Mouse (Mus musculus): ENCODE data around the gene Dlx3. TPM values are rescaled to one million over a fixed set of nuclear protein-coding genes. Genes with fewer than 3 reads are reported as not detected.

The Dlx3 gene
- polyA plus RNA-seq, 1 experiment from 2014 or later, result 1.2 TPM

- H3K4me1 ChIP-seq (ENCODE audit: control insufficient read depth, insufficient read depth, low read length), result peaks cover 68% of the 10 kb centered on the region
- ATAC-seq (ENCODE audit: low FRiP score, low TSS enrichment), result peak; percentile 56
- H3K4me3 ChIP-seq (ENCODE audit: low read length), result peak overlapping the region; percentile 67
- WGBS, result under 1% methylated on average over 37 of the region's 42 CpGs
- peak overlapping the region; percentile 69 for H3K27ac ChIP-seq (ENCODE audit: low read depth, low read length)
- H3K27me3 ChIP-seq (ENCODE audit: control insufficient read depth, insufficient read depth, low read length), result no peaks in the 10 kb centered on the region
- H3K9ac ChIP-seq (ENCODE audit: low read depth, low read length), result peak overlapping the region; percentile 62
- H3K36me3 ChIP-seq (ENCODE audit: control insufficient read depth, insufficient read depth, low read length), result no peaks in the 10 kb centered on the region
- peak overlapping the region; percentile 86 for H3K4me2 ChIP-seq (replicated peaks; ENCODE audit: low read depth, low read length)
- H3K9me3 ChIP-seq (ENCODE audit: control insufficient read depth, low read length), result no peaks in the 10 kb centered on the region
These were observed 43.8 kb upstream of the Dlx3 start for GRCm38 (mm10) chr11:95076041-95076535.

DNA sequence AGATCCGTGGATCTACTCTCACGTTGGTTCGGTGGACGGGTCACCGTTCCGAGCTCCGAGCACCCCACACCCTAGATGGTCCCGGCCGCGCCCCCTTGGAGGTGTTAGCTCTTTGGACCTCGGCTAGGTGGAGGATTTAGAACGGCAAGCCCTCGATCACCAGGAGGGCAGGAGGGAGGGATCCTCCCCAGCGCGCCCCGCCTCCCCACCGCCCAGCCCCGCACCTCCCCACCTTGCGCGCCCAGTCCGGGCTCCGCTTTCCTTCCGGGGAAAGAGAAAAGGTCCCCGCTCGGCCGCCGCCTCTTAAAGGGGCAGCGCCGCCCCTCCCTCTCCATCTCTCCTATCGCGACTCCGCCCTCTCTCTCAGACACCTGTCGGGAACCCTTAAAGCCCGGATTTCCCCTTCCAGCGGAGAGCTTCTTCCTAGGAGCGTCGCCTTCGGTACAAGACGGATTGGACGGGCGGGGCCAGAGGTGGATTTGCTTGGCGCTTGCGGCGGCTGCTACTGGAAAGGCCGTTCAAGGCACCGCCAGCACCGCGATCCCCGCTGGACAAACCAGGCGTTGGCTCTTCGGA, 43.3 kb upstream of the Dlx3 start, which contains the start of gene Itga3:
Itga3 (minus strand) TSS at position 266 of the 576 bp plus-strand sequence.
- H3K9ac ChIP-seq (ENCODE audit: low read depth, low read length), result peak within 1 kb of the TSS; percentile 62
- H3K27ac ChIP-seq (ENCODE audit: low read depth, low read length), result peak within 1 kb of the TSS; percentile 69
- H3K27me3 ChIP-seq (ENCODE audit: control insufficient read depth, insufficient read depth, low read length), result no peaks in the 10 kb centered on the region
- WGBS, result under 1% methylated on average over 42 of the region's 51 CpGs
- peaks cover 63% of the 10 kb centered on the region for H3K4me1 ChIP-seq (ENCODE audit: control insufficient read depth, insufficient read depth, low read length)
- peak within 1 kb of the TSS; percentile 67 for H3K4me3 ChIP-seq (ENCODE audit: low read length)
- H3K9me3 ChIP-seq (ENCODE audit: control insufficient read depth, low read length), result no peaks in the 10 kb centered on the region
- H3K36me3 ChIP-seq (ENCODE audit: control insufficient read depth, insufficient read depth, low read length), result no peaks in the 10 kb centered on the region
- peak within 1 kb of the TSS; percentile 86 for H3K4me2 ChIP-seq (replicated peaks; ENCODE audit: low read depth, low read length)
- peak; percentile 74 for ATAC-seq (ENCODE audit: low FRiP score, low TSS enrichment)

DNA sequence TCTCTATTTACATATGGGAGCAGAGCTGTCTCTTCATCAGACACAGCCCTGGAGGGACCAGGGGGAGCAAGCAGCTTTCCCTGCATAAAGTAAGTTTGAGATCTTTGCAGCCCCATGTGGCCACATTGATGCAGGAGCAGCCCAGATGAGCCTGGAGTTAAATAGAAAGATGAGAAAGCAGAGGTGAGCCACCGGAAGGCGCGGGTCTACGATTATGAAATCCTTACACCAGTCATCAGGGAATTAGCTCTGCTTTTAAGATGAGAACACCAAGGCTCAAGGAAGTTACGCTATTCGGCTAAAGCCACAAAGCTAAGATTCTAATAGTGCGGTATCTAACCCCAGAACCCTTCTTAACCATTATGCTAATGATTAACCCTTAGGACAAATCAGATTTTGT, 42.0 kb upstream of the Dlx3 start:
- peaks cover 52% of the 10 kb centered on the region for H3K4me1 ChIP-seq (ENCODE audit: control insufficient read depth, insufficient read depth, low read length)
- no peaks in the 10 kb centered on the region for H3K36me3 ChIP-seq (ENCODE audit: control insufficient read depth, insufficient read depth, low read length)
- WGBS, result 57% methylated on average over 7 of the region's 7 CpGs
- no peak overlapping the region; the same call in 1 of the 2 replicates for H3K4me2 ChIP-seq (replicated peaks; ENCODE audit: low read depth, low read length)
- H3K9ac ChIP-seq (ENCODE audit: low read depth, low read length), result no peak overlapping the region
- H3K9me3 ChIP-seq (ENCODE audit: control insufficient read depth, low read length), result no peaks in the 10 kb centered on the region
- no peak overlapping the region; the same call in 1 of the 2 replicates for H3K27ac ChIP-seq (ENCODE audit: low read depth, low read length)
- no peaks in the 10 kb centered on the region for H3K27me3 ChIP-seq (ENCODE audit: control insufficient read depth, insufficient read depth, low read length)
- no peak for ATAC-seq (ENCODE audit: low FRiP score, low TSS enrichment)
- no peak overlapping the region for H3K4me3 ChIP-seq (ENCODE audit: low read length)

- ATAC-seq (ENCODE audit: low FRiP score, low TSS enrichment), result no peak
- H3K9ac ChIP-seq (ENCODE audit: low read depth, low read length), result no peak overlapping the region
- no peak overlapping the region for H3K4me2 ChIP-seq (replicated peaks; ENCODE audit: low read depth, low read length)
- no peaks in the 10 kb centered on the region for H3K27me3 ChIP-seq (ENCODE audit: control insufficient read depth, insufficient read depth, low read length)
- no peaks in the 10 kb centered on the region for H3K36me3 ChIP-seq (ENCODE audit: control insufficient read depth, insufficient read depth, low read length)
- H3K4me1 ChIP-seq (ENCODE audit: control insufficient read depth, insufficient read depth, low read length), result peaks cover 45% of the 10 kb centered on the region
- 63% methylated on average over 6 of the region's 6 CpGs for WGBS
- no peaks in the 10 kb centered on the region for H3K9me3 ChIP-seq (ENCODE audit: control insufficient read depth, low read length)
- peak overlapping the region; percentile 9; the same call in 1 of the 2 replicates for H3K27ac ChIP-seq (ENCODE audit: low read depth, low read length)
- H3K4me3 ChIP-seq (ENCODE audit: low read length), result no peak overlapping the region
These were observed 40.6 kb upstream of the Dlx3 start for GRCm38 (mm10) chr11:95079256-95079875.

DNA sequence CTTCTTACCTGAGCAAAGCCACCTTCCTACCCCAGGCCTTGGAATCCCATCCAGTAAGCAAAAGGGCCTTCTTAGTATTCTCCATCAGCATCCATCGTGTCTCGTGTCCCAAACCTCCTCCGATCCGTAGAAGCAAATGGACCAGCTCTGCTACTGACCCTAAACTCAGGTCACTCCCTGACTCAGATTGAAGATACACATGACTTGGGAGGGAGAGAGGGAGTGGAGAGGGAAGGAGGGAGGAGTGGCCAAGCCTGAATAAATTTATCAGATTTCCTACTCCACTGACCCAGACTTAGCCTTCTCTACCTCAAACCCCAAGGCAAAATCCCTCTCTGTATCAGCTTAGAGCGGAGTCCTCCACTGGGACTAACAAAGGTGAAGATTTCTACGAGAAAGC, 39.1 kb upstream of the Dlx3 start:
- Histone ChIP-seq H3K9me3 (ENCODE audit: control insufficient read depth, low read length) (no peaks in the 10 kb centered on the region), H3K4me1 (ENCODE audit: control insufficient read depth, insufficient read depth, low read length) (peaks cover 40% of the 10 kb centered on the region), H3K4me3 (ENCODE audit: low read length) (no peak overlapping the region), H3K36me3 (ENCODE audit: control insufficient read depth, insufficient read depth, low read length) (no peaks in the 10 kb centered on the region), H3K4me2 (replicated peaks; ENCODE audit: low read depth, low read length) (0 out of 2 replicates have a peak overlapping the region, but pooled peaks have one; percentile 5), H3K9ac (ENCODE audit: low read depth, low read length) (no peak overlapping the region), H3K27me3 (ENCODE audit: control insufficient read depth, insufficient read depth, low read length) (no peaks in the 10 kb centered on the region), H3K27ac (ENCODE audit: low read depth, low read length) (peak overlapping the region; percentile 74; the same call in 1 of the 2 replicates)
- WGBS, result 39% methylated on average over 6 of the region's 6 CpGs
- ATAC-seq (ENCODE audit: low FRiP score, low TSS enrichment), result no peak

DNA sequence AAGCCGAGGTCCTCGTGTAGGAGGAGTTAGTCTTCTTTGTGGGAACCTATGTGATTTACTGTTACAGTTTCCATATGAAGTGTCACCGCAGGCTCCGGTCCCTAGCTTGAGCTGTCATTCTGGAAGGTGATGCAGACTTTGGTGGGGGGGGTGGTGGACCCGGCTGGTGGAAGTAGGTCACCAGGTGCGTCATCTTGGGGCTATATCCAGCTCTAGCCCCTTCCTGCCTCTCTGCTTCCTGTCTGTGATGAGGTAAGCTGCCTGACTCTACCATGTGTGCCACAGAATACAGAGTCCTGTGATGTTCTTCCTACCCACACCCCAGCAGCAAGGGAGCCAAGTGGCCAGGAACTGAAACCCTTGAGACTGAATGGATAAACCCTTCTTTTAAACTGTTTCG, 37.0 kb upstream of the Dlx3 start:
- Histone ChIP-seq H3K4me3 (ENCODE audit: low read length) (no peak overlapping the region), H3K9ac (ENCODE audit: low read depth, low read length) (no peak overlapping the region), H3K36me3 (ENCODE audit: control insufficient read depth, insufficient read depth, low read length) (no peaks in the 10 kb centered on the region), H3K9me3 (ENCODE audit: control insufficient read depth, low read length) (no peaks in the 10 kb centered on the region), H3K4me1 (ENCODE audit: control insufficient read depth, insufficient read depth, low read length) (peaks cover 51% of the 10 kb centered on the region), H3K4me2 (replicated peaks; ENCODE audit: low read depth, low read length) (no peak overlapping the region), H3K27me3 (ENCODE audit: control insufficient read depth, insufficient read depth, low read length) (no peaks in the 10 kb centered on the region), H3K27ac (ENCODE audit: low read depth, low read length) (no peak overlapping the region)
- ATAC-seq (ENCODE audit: low FRiP score, low TSS enrichment), result no peak
- WGBS, result 83% methylated on average over 7 of the region's 7 CpGs

DNA sequence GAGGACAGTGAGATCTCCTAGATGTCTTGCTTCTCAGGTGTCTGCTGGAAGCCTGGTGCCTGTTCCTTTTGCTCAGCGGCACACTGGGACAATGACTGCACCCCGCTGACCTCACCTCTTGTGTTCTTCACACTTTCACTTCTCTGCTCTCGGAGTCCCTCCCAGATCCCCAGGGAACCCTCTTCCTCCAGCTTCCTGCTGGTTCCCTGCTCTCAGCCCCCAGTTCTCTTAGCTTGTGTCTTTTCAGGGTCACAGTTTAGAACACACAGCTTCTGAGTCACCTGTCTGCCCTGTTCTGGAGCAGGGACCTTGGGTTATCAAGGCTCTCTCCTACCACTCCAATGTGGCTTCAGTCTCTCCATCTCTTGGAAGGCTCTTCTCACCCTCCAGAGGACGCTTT, 35.7 kb upstream of the Dlx3 start:
- peaks cover 45% of the 10 kb centered on the region for H3K4me1 ChIP-seq (ENCODE audit: control insufficient read depth, insufficient read depth, low read length)
- ATAC-seq (ENCODE audit: low FRiP score, low TSS enrichment), result no peak
- H3K9me3 ChIP-seq (ENCODE audit: control insufficient read depth, low read length), result no peaks in the 10 kb centered on the region
- H3K27me3 ChIP-seq (ENCODE audit: control insufficient read depth, insufficient read depth, low read length), result no peaks in the 10 kb centered on the region
- H3K36me3 ChIP-seq (ENCODE audit: control insufficient read depth, insufficient read depth, low read length), result no peaks in the 10 kb centered on the region
- H3K4me3 ChIP-seq (ENCODE audit: low read length), result no peak overlapping the region
- no peak overlapping the region for H3K9ac ChIP-seq (ENCODE audit: low read depth, low read length)
- no peak overlapping the region for H3K27ac ChIP-seq (ENCODE audit: low read depth, low read length)
- 48% methylated on average over 4 of the region's 4 CpGs for WGBS
- H3K4me2 ChIP-seq (replicated peaks; ENCODE audit: low read depth, low read length), result no peak overlapping the region

- no peaks in the 10 kb centered on the region for H3K36me3 ChIP-seq (ENCODE audit: control insufficient read depth, insufficient read depth, low read length)
- H3K4me2 ChIP-seq (replicated peaks; ENCODE audit: low read depth, low read length), result no peak overlapping the region
- H3K9me3 ChIP-seq (ENCODE audit: control insufficient read depth, low read length), result no peaks in the 10 kb centered on the region
- H3K9ac ChIP-seq (ENCODE audit: low read depth, low read length), result no peak overlapping the region
- WGBS, result 52% methylated on average over 5 of the region's 5 CpGs
- H3K4me3 ChIP-seq (ENCODE audit: low read length), result no peak overlapping the region
- H3K4me1 ChIP-seq (ENCODE audit: control insufficient read depth, insufficient read depth, low read length), result peaks cover 42% of the 10 kb centered on the region
- ATAC-seq (ENCODE audit: low FRiP score, low TSS enrichment), result no peak
- no peaks in the 10 kb centered on the region for H3K27me3 ChIP-seq (ENCODE audit: control insufficient read depth, insufficient read depth, low read length)
- no peak overlapping the region for H3K27ac ChIP-seq (ENCODE audit: low read depth, low read length)
These were observed 35.0 kb upstream of the Dlx3 start for GRCm38 (mm10) chr11:95084811-95085382.

GRCm38 (mm10) chr11:95085710-95086109, 34.2 kb upstream of the Dlx3 start:
- peak; percentile 26; the same call in 1 of the 2 replicates for ATAC-seq (ENCODE audit: low FRiP score, low TSS enrichment)
- Histone ChIP-seq H3K4me1 (ENCODE audit: control insufficient read depth, insufficient read depth, low read length) (peaks cover 34% of the 10 kb centered on the region), H3K27me3 (ENCODE audit: control insufficient read depth, insufficient read depth, low read length) (no peaks in the 10 kb centered on the region), H3K4me2 (replicated peaks; ENCODE audit: low read depth, low read length) (no peak overlapping the region), H3K36me3 (ENCODE audit: control insufficient read depth, insufficient read depth, low read length) (no peaks in the 10 kb centered on the region), H3K9ac (ENCODE audit: low read depth, low read length) (0 out of 2 replicates have a peak overlapping the region, but pooled peaks have one; percentile 4), H3K27ac (ENCODE audit: low read depth, low read length) (peak overlapping the region; percentile 77), H3K9me3 (ENCODE audit: control insufficient read depth, low read length) (no peaks in the 10 kb centered on the region), H3K4me3 (ENCODE audit: low read length) (no peak overlapping the region)
- WGBS, result 5% methylated on average over 5 of the region's 5 CpGs
